Mouse (Mus musculus) CH12F3 (cell line): Measurements from ENCODE around the gene Ankrd13b.

ENCODE experiments used
- in situ Hi-C: fragments of 300-500 bp; cut with MboI; formaldehyde crosslinking; loops from 2 replicates; pipeline ENCODE4 v1.14.3; 2020; ENCODE audit warnings: low sequenced_read_pairs

Gene Ankrd13b

DNA sequence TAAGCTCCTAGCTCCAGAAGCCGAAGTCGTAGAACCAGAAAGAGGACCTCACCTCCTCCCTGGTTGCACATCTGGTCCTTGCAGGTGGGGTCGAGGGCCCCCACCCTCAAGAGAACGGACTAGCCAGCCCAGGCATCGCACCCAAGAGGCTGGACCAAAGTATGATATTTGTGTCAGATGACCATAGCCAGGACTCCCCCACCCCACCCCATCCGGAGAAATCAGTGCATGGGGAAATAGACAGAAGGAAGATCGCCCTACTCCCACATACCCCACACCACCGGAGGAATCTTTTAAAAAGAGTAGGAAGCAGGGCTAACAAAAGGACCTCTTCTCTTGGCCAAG is 26.4 kb downstream of the Ankrd13b start:
- in situ Hi-C loops = no loop called here

DNA sequence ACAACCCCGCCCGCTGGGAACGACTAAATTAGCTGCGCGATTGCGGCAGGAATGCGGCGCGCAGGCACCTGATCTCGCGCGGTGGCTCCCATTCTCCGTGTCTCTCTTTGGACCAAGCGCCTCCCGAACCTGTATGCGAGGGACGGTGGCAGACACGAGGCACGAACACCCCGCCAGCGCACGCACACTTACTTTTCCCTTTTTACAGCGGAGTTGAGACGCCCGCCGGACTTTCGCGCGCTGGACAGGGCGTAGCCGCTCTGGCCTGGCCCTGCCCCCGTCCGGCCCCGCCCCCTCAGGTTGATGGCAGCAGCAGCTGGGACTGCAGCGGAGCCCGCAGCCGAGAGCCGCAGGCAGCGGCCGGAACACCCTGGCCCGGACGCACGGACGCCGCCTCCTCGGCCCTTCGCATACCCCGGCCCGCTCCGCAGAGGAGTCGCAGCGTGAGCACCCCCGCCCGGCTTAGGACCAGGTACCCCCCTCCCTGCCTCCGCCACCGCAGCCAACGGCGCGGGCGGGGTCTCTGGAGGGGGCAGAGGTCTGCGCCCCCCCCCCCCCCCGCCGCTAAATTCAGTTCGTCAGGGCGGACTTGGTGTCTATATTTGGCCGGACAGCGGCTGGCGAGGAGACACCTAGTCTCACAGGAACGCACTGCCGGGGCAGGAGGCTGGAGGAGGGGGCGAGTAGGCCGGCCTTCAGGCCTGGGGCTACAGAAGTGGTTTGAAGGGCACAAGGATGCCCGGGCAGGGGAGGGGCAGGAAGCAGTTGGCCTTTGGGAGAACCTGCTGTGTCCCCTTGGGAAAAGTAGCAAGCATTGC is 27.0 kb downstream of the Ankrd13b start, which contains the start of gene Coro6:
TSS of gene Coro6 (plus strand) at position 129 of the 818 bp plus-strand sequence.
- in situ Hi-C loops = no loop called here

DNA sequence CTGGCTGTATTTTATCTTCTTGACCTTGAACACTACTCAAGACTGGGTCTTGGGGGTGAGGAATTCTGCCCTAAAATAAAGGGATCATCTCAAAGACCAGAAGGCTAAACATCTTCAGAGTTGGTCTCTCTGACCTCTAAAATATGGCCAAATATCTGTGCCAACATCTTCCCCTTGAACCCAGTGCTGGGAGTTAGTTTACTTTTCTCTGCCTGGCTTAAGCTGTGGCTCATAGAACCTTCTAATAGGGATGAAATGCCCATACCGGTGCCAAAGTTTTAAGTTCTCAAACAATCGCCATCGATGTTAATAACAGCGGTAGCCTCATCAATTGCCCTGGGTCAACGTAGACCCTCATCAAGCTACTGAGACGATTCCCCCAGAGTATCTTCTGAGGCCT is 27.6 kb downstream of the Ankrd13b start:
- in situ Hi-C loops = no loop called here

DNA sequence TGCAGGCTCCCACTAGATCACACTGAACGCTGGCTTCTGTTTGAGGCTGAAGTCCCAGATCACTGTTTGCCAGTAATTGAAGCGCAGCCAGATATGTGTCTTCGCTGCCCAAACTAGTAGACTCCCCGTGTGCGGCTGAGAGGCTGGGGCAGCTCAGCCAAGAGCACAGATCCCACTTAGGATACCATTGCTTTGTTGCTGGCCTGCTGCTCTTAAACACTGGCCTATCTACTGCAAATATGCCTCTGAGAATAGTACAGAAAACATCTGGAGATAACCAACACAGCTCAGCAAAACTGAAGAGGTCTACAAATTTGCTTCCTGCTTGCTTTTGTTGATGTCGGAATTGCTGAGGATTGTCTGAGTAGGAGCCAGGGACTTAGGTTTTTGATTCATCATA is 32.6 kb downstream of the Ankrd13b start:
- in situ Hi-C loops = no loop called here

GRCm38 (mm10) chr11:77455770-77456510 is 33.5 kb downstream of the Ankrd13b start:
- in situ Hi-C loops = no loop called here

GRCm38 (mm10) chr11:77453388-77453787 is 36.1 kb downstream of the Ankrd13b start:
- in situ Hi-C loops = no loop called here

- in situ Hi-C loops = no loop called here
Measured at GRCm38 (mm10) chr11:77451670-77452069, 37.8 kb downstream of the Ankrd13b start.

- in situ Hi-C loops = loop anchor here (10.0 kb wide), 2 partner anchors 134 to 354 kb away; no protein-coding TSS in a partner anchor
Measured at GRCm38 (mm10) chr11:77449224-77449623, 40.3 kb downstream of the Ankrd13b start.

DNA sequence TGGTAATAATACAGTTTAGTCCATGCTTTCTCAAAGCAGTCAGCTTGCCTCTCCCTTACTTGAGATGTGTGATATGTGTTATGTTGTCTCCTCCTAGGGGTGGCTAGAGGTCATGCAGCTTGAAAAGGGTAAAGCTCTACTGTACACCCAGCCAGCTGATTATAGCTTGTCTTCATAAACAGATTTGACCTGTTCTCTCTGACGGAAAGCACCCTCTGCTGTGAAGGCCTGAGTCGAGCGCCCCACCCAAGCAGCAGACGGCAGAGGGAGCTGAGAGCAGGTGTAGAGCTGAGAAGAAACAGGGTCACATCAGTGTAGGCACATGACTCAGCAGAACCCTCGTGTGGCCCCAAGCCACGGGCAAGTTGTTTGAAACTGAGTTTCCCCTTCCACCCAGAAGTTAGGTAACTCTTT is 42.8 kb downstream of the Ankrd13b start:
- in situ Hi-C loops = loop anchor here (10.0 kb wide), 2 partner anchors 132 to 352 kb away; no protein-coding TSS in a partner anchor

- in situ Hi-C loops = loop anchor here (10.0 kb wide), 2 partner anchors 130 to 350 kb away; no protein-coding TSS in a partner anchor
Measured at GRCm38 (mm10) chr11:77444939-77445338, 44.5 kb downstream of the Ankrd13b start.

DNA sequence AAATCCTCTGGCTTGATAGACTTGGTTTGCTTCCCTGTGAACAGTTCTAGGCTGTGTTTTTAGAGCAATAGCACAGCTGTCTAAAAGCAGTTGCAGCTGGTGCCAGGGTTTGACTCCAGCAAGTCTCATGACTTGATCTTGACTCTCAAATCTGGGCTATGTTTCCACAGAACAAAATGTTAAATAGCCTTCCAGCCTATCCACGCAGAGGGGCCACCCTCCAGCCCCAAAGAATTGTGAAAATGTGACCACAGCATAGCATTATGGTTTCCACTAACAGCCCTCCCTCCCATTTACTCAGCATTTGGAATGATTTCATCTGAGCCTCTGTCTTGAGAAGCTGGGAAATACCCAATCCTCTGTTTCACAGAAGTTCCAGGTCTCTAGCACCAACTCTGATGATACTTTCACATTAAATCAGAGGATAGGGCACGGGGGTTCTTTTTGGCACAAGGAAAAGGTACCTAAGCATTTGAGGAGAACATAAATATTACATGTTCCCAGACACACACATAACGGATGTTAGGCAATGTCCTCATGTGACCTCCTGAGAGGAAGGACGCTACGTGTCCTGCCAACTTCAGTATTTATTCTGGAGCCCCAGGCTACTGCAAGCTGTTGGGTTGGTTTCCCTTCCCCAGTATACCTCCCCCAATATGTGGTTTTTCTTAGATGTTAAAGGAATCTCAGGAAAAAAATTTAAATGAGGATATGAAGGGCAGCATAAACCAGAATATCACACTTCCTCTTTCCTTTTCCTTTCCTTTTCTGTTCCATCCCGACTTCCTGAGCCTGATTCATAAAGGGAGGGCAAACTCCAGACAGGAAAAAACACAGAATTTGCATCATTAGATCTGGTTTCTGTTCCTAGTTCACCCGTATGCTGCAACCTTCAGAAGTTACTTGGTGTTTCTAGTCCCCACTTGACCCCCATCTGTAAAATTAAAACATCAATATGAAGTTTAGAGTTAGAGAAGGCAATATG is 47.0 kb downstream of the Ankrd13b start:
- in situ Hi-C loops = loop anchor here (10.0 kb wide), 2 partner anchors 128 to 348 kb away; no protein-coding TSS in a partner anchor

- in situ Hi-C loops = loop anchor here (10.0 kb wide), 2 partner anchors 126 to 346 kb away; no protein-coding TSS in a partner anchor
Measured at GRCm38 (mm10) chr11:77441020-77441419, 48.5 kb downstream of the Ankrd13b start.

DNA sequence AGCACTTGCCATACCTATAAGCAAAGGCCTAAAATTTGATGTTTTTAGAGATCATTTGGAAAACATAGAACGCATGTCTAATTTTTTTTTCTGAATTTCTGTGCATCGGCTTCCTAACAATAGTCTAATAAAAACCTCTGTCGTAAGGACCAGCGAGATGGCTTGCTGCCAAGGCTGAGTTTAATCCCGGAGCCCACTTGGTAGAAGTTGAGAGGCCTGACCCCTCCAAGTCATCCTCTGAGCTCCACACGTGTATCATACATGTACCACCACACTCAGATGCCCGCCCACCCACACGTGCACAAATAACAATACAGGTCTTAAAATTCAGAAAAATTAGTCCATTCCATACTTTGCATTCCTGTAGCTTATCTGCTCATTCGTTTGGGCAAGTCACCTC is 49.4 kb downstream of the Ankrd13b start:
- in situ Hi-C loops = loop anchor here (10.0 kb wide), 2 partner anchors 125 to 345 kb away; no protein-coding TSS in a partner anchor

- in situ Hi-C loops = no loop called here
Measured at GRCm38 (mm10) chr11:77437026-77437425, 52.5 kb downstream of the Ankrd13b start.

- in situ Hi-C loops = no loop called here
Measured at GRCm38 (mm10) chr11:77428446-77428845, 61.0 kb downstream of the Ankrd13b start.

DNA sequence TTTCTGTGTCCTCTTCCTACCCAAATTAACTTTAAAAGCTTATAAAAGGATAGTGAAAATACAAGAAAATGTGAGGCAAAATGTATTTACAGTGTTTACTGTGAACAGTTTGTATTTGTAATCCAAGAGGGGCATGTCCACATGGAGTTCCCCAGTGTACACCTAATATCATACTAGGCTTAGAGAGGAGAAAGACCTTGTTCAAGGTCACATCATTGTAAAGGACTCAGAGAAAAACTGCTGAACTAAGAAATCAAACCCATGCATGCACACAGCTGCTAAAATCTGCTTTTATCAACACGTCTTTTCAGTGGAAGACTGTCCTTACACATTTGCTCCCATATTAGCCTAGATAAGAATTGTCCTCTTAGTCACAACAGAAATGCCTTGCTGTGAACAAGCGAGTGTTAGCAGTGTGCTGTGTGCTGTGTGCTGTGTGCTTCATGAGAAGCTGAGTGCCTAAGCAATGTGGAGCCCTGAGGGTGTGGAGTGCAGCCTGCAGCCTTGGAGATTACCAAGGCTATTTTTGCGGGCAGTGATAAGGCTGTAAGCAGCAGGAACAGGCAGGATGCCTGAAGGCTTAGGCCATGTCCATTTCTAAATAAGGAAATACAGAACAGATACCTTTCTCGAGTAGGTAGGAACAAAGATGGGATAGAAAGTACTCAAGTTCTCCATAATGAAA is 66.2 kb downstream of the Ankrd13b start:
- in situ Hi-C loops = no loop called here
